Mouse (Mus musculus) liver, embryonic 15.5 days (tissue): ENCODE results near the gene Sorbs1. TPM values are rescaled to one million over a fixed set of nuclear protein-coding genes. Genes with fewer than 3 reads are reported as not detected.

Experiments
- ATAC-seq: fragments of 200-750 bp; cut with Nextera tagmentation; 2 replicates; pipeline ENCODE4 v1.8.0; 2017; ENCODE audit warnings: moderate number of reproducible peaks, mild to moderate bottlenecking, moderate library complexity; ENCODE audit not compliant: insufficient read depth
- H3K27ac ChIP-seq: fragments of 300-500 bp; sonication (generic); replicated peaks from 2 replicates; pipeline ENCODE4 v1.5.1; 2015; ENCODE audit warnings: mild to moderate bottlenecking, inconsistent platforms
- H3K27me3 ChIP-seq: fragments of 300-500 bp; sonication (generic); 2 replicates; pipeline ENCODE4 v1.6.1; 2015; ENCODE audit warnings: mild to moderate bottlenecking, inconsistent platforms
- H3K36me3 ChIP-seq: fragments of 300-500 bp; sonication (generic); replicated peaks from 2 replicates; pipeline ENCODE4 v1.6.1; 2015; ENCODE audit warnings: moderate library complexity, mild to moderate bottlenecking, inconsistent platforms
- H3K4me1 ChIP-seq: fragments of 300-500 bp; sonication (generic); replicated peaks from 2 replicates; pipeline ENCODE4 v1.6.1; 2015; ENCODE audit warnings: inconsistent platforms
- H3K4me2 ChIP-seq: fragments of 300-500 bp; sonication (generic); 2 replicates; pipeline ENCODE4 v1.6.1; 2015; ENCODE audit warnings: moderate library complexity, mild to moderate bottlenecking, inconsistent platforms
- H3K4me3 ChIP-seq: fragments of 300-500 bp; sonication (generic); replicated peaks from 2 replicates; pipeline ENCODE4 v1.5.1; 2015; ENCODE audit warnings: mild to moderate bottlenecking, inconsistent platforms
- H3K9ac ChIP-seq: fragments of 300-500 bp; sonication (generic); 2 replicates; pipeline ENCODE4 v1.6.1; 2015; ENCODE audit warnings: moderate library complexity, mild to moderate bottlenecking, inconsistent platforms
- H3K9me3 ChIP-seq: fragments of 300-500 bp; sonication (generic); replicated peaks from 2 replicates; pipeline ENCODE4 v1.6.1; 2016; ENCODE audit warnings: inconsistent platforms
- WGBS: fragments of 180-500 bp; shearing (Covaris S2); methylation state at CpG from one replicate; pipeline ENCODE4 v1.1.7; 2015; ENCODE audit warnings: mixed read lengths; ENCODE audit not compliant: insufficient replicate concordance; 5-methylcytosine and 5-hydroxymethylcytosine counted together
- polyA plus RNA-seq: library from polyadenylated mRNA; unstranded; fragments of >200 nt; fragmentation: Nextera tagmentation; extraction: Ambion mirVana; gene quantifications from 2 replicates; pipeline ENCODE4 v1.2.1, GENCODE M21; 2015

Gene Sorbs1
- polyA plus RNA-seq, 1 experiment from 2014 or later = 34.9 TPM

DNA sequence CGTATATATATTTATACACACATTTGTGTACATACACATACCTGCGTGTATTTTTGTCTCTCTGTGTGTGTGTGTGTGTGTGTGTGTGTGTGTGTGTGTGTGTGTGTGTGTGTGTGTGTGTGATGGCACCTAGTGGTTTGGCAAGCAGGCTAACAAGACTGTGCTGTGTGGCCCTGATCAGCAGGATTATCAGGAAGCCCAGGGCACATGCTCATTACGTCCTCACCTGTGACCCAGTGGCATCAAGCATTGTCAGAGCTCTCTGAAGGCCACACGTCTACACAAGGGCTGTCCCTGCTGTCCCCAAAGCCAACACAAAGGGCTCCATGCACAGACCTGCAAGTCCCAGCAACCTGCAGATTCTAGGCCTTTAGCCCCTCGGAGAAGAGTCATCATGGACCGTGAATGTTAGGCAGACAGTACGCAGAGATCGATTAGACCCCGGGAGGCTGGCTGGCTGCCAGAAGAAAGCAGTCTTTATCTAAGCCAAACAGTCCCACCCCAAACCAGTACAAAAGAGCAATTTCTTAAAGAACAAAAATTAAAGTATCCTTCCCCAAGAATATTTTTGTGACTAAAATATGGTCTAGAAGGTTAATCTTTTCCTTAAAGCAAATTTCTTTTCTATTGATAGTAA lies 52.6 kb downstream of the Sorbs1 start:
- H3K9me3 ChIP-seq = no peaks in the 10 kb centered on the region
- 26% methylated on average over 9 of the region's 9 CpGs for WGBS
- H3K27me3 ChIP-seq = no peaks in the 10 kb centered on the region
- H3K4me2 ChIP-seq = peak overlapping the region; percentile 25; the same call in 1 of the 2 replicates
- no peaks in the 10 kb centered on the region for H3K36me3 ChIP-seq
- H3K4me3 ChIP-seq = no peak overlapping the region
- no peak overlapping the region for H3K9ac ChIP-seq
- H3K27ac ChIP-seq = 0 out of 2 replicates have a peak overlapping the region, but pooled peaks have one; percentile 19
- ATAC-seq = peak; percentile 61
- H3K4me1 ChIP-seq = peaks cover 31% of the 10 kb centered on the region

GRCm38 (mm10) chr19:40459338-40459737 lies 54.2 kb downstream of the Sorbs1 start:
- Histone ChIP-seq H3K4me3 (no peak overlapping the region), H3K36me3 (no peaks in the 10 kb centered on the region), H3K9me3 (no peaks in the 10 kb centered on the region), H3K27ac (no peak overlapping the region), H3K4me2 (no peak overlapping the region), H3K4me1 (peaks cover 31% of the 10 kb centered on the region), H3K9ac (no peak overlapping the region), H3K27me3 (no peaks in the 10 kb centered on the region)
- WGBS = 16% methylated on average over 1 of the region's 1 CpGs
- ATAC-seq = no peak

- H3K27me3 ChIP-seq = no peaks in the 10 kb centered on the region
- H3K4me3 ChIP-seq = no peak overlapping the region
- no peak overlapping the region for H3K9ac ChIP-seq
- no peak for ATAC-seq
- H3K36me3 ChIP-seq = 0 out of 2 replicates have a peak, but pooled peaks cover 2% of the 10 kb centered on the region
- H3K27ac ChIP-seq = no peak overlapping the region
- H3K9me3 ChIP-seq = no peaks in the 10 kb centered on the region
- H3K4me2 ChIP-seq = no peak overlapping the region
- 78% methylated on average over 3 of the region's 3 CpGs for WGBS
- H3K4me1 ChIP-seq = peaks cover 29% of the 10 kb centered on the region
Measured at GRCm38 (mm10) chr19:40458806-40459205, 54.8 kb downstream of the Sorbs1 start.

DNA sequence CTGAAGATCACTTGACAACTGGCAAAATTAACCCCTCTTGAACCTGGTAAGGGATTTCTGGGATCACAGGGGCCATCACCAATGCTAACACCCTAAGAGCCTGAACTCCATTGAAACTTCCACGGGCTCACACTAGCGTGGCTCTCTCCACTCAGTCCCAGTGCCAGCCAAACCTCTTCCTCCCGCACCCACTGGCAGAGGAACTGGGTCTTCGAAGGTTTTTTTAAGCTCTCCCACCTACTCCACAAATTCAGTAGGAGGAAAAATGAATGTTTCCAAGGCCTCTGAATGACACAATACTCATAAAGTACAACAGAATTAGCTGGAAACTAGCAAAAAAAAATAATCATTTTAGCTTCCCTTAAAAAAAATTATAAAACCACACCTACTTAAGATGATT lies 58.3 kb downstream of the Sorbs1 start:
- no peak overlapping the region for H3K4me2 ChIP-seq
- WGBS = 79% methylated on average over 4 of the region's 4 CpGs

DNA sequence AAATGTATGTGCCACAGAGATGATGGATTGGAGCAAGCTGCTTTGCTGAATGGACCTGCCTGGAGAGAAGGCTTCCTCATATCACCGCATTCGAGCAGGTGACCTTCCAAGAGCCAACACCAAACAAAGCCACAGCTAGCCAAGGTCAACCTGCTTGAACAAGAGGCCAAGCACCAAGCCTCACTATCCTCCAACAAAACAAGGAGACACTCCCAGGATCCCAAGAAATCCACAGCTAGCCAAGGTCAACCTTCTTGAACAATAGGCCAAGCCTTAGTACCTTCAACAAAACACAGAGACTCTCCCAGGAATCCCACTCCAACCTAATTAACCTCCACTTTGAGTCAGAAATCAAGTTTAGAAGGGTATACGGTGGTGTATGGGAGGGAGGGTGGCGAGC lies 59.5 kb downstream of the Sorbs1 start:
- H3K27me3 ChIP-seq = no peaks in the 10 kb centered on the region
- H3K36me3 ChIP-seq = peaks cover 19% of the 10 kb centered on the region
- no peak overlapping the region for H3K4me2 ChIP-seq
- 88% methylated on average over 4 of the region's 4 CpGs for WGBS
- no peak overlapping the region for H3K27ac ChIP-seq
- H3K9ac ChIP-seq = no peak overlapping the region
- 0 out of 2 replicates have a peak, but pooled peaks cover 2% of the 10 kb centered on the region for H3K4me1 ChIP-seq
- no peak overlapping the region for H3K4me3 ChIP-seq
- H3K9me3 ChIP-seq = no peaks in the 10 kb centered on the region
- no peak for ATAC-seq

More for the DNA sequence above, 58.3 kb downstream of the Sorbs1 start:
- Histone ChIP-seq H3K27ac (no peak overlapping the region), H3K27me3 (no peaks in the 10 kb centered on the region), H3K36me3 (peaks cover 19% of the 10 kb centered on the region), H3K4me1 (0 out of 2 replicates have a peak, but pooled peaks cover 5% of the 10 kb centered on the region), H3K9me3 (no peaks in the 10 kb centered on the region), H3K4me3 (no peak overlapping the region), H3K9ac (no peak overlapping the region)
- ATAC-seq = no peak

- no peak overlapping the region for H3K9ac ChIP-seq
- no peaks in the 10 kb centered on the region for H3K9me3 ChIP-seq
- no peaks in the 10 kb centered on the region for H3K27me3 ChIP-seq
- H3K4me3 ChIP-seq = no peak overlapping the region
- no peak for ATAC-seq
- H3K36me3 ChIP-seq = peaks cover 19% of the 10 kb centered on the region
- no peak overlapping the region for H3K27ac ChIP-seq
- WGBS = 91% methylated on average over 2 of the region's 2 CpGs
- 0 out of 2 replicates have a peak, but pooled peaks cover 2% of the 10 kb centered on the region for H3K4me1 ChIP-seq
- no peak overlapping the region for H3K4me2 ChIP-seq
Measured at GRCm38 (mm10) chr19:40452201-40452600, 61.4 kb downstream of the Sorbs1 start.

DNA sequence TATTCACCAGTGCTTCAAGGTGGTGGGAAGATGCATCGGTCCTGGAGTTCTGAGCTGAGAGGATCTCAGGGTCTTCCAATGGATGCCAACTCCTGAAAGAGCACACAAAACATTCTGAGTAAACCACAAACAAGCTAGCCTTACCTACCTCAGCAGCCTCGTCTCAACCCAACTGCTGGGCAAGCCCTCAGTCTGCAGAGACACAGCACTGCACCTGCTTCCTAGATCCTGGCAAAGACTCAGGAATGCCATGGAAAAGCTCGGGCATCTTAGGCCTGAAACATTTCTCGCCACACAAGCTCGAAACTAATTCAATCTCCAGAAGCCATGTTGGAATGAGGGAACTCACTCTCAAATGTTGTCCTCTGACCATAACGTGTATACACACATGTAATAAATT lies 62.3 kb downstream of the Sorbs1 start:
- Histone ChIP-seq H3K27ac (no peak overlapping the region), H3K4me1 (no peaks in the 10 kb centered on the region), H3K4me2 (no peak overlapping the region), H3K36me3 (peaks cover 23% of the 10 kb centered on the region), H3K4me3 (no peak overlapping the region), H3K9me3 (no peaks in the 10 kb centered on the region), H3K9ac (no peak overlapping the region), H3K27me3 (no peaks in the 10 kb centered on the region)
- no peak for ATAC-seq
- 75% methylated on average over 6 of the region's 6 CpGs for WGBS

DNA sequence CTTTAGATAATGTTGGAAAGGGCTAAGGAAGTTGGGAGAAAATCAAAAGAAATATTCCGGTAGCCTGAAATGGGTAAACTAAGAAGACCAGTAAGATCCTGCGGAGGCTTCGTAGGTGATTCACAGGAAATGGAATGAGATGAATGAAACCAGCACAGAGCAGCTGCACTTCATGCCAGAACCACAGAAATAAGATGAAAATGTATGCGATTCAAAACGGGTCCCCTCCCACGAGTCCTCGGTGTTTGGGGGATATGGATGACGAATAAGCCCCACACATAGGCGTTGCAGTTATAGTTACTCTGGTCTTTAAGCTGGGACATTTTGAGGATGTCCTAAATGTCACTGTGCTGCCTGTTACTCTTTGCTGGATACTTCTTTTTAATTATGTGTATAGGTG lies 67.1 kb downstream of the Sorbs1 start:
- H3K4me3 ChIP-seq = no peak overlapping the region
- peaks cover 21% of the 10 kb centered on the region for H3K4me1 ChIP-seq
- H3K9ac ChIP-seq = no peak overlapping the region
- 90% methylated on average over 9 of the region's 9 CpGs for WGBS
- ATAC-seq = no peak
- peaks cover 24% of the 10 kb centered on the region for H3K36me3 ChIP-seq
- H3K9me3 ChIP-seq = no peaks in the 10 kb centered on the region
- H3K27ac ChIP-seq = no peak overlapping the region
- H3K27me3 ChIP-seq = no peaks in the 10 kb centered on the region
- H3K4me2 ChIP-seq = no peak overlapping the region

DNA sequence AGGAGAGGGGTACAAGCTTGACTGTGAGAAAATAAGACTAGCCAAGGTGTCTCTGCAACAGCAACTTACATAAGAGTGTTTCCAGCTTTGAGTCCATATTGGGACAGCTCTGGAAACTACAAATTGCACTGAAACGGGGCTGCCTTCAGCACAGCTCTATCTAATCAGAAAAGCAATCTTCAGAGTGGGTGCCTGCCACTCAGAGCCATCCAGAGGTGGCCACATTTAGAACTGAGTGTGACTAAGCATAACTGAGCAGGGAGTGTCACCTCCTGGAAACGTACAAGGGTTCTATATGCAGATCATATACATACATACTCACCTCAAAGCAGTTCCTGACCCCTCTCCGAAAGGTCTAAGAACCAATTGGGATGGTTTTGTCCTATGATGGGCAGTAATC lies 71.2 kb downstream of the Sorbs1 start:
- peak; percentile 86 for ATAC-seq
- peaks cover 29% of the 10 kb centered on the region for H3K4me1 ChIP-seq
- no peak overlapping the region for H3K27ac ChIP-seq
- 25% methylated on average over 3 of the region's 3 CpGs for WGBS
- peaks cover 12% of the 10 kb centered on the region for H3K36me3 ChIP-seq
- no peaks in the 10 kb centered on the region for H3K9me3 ChIP-seq
- no peak overlapping the region for H3K4me3 ChIP-seq
- no peaks in the 10 kb centered on the region for H3K27me3 ChIP-seq
- 0 out of 2 replicates have a peak overlapping the region, but pooled peaks have one; percentile 6 for H3K4me2 ChIP-seq
- no peak overlapping the region for H3K9ac ChIP-seq

- ATAC-seq = no peak
- H3K4me2 ChIP-seq = no peak overlapping the region
- H3K4me3 ChIP-seq = no peak overlapping the region
- no peak overlapping the region for H3K9ac ChIP-seq
- no peaks in the 10 kb centered on the region for H3K9me3 ChIP-seq
- no peaks in the 10 kb centered on the region for H3K27me3 ChIP-seq
- peaks cover 42% of the 10 kb centered on the region for H3K4me1 ChIP-seq
- no peak overlapping the region for H3K27ac ChIP-seq
- 43% methylated on average over 4 of the region's 4 CpGs for WGBS
- H3K36me3 ChIP-seq = peaks cover 5% of the 10 kb centered on the region
Measured at GRCm38 (mm10) chr19:40440951-40441350, 72.6 kb downstream of the Sorbs1 start.

DNA sequence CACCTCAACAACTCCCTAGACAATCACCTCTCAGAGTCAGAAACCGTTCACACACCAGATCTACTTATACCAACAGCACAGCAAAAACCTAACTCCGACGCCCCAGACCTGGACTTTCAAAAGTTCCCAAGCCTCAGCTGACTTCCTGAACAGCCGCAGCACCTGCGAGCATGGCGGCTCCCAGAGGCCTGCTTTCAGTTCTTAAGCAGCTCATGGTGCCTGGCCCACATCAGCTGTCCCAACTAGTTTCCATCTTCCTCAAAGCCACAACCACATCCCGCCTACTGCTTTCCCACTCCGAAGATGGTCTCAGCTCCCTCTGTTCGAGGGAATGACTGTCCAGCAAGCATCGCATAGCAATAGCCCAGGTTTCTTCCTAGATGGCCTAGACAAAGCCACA lies 74.7 kb downstream of the Sorbs1 start:
- Histone ChIP-seq H3K36me3 (no peaks in the 10 kb centered on the region; the same call in 1 of the 2 replicates), H3K27ac (no peak overlapping the region), H3K9ac (no peak overlapping the region), H3K27me3 (no peaks in the 10 kb centered on the region), H3K4me2 (no peak overlapping the region), H3K4me1 (peaks cover 45% of the 10 kb centered on the region), H3K4me3 (no peak overlapping the region), H3K9me3 (no peaks in the 10 kb centered on the region)
- ATAC-seq = no peak
- WGBS = 74% methylated on average over 10 of the region's 10 CpGs

- H3K9ac ChIP-seq = no peak overlapping the region
- H3K9me3 ChIP-seq = no peaks in the 10 kb centered on the region
- ATAC-seq = peak; percentile 47
- no peak overlapping the region for H3K4me3 ChIP-seq
- H3K27me3 ChIP-seq = no peaks in the 10 kb centered on the region
- no peak overlapping the region for H3K27ac ChIP-seq
- H3K36me3 ChIP-seq = no peaks in the 10 kb centered on the region
- peaks cover 33% of the 10 kb centered on the region for H3K4me1 ChIP-seq
- peak overlapping the region; percentile 25; the same call in 1 of the 2 replicates for H3K4me2 ChIP-seq
- WGBS = 53% methylated on average over 9 of the region's 9 CpGs
Measured at GRCm38 (mm10) chr19:40437651-40438068, 75.9 kb downstream of the Sorbs1 start.
